Mouse (Mus musculus): Measurements from ENCODE around the gene Polr1a. TPM values are rescaled to one million over a fixed set of nuclear protein-coding genes. Genes with fewer than 3 reads are reported as not detected.

The Polr1a gene
- total RNA-seq (2015) (35.4 and 39.2 TPM in 2 replicates), total RNA-seq (2017) (75.9 and 99.9 TPM in 2 replicates)

DNA sequence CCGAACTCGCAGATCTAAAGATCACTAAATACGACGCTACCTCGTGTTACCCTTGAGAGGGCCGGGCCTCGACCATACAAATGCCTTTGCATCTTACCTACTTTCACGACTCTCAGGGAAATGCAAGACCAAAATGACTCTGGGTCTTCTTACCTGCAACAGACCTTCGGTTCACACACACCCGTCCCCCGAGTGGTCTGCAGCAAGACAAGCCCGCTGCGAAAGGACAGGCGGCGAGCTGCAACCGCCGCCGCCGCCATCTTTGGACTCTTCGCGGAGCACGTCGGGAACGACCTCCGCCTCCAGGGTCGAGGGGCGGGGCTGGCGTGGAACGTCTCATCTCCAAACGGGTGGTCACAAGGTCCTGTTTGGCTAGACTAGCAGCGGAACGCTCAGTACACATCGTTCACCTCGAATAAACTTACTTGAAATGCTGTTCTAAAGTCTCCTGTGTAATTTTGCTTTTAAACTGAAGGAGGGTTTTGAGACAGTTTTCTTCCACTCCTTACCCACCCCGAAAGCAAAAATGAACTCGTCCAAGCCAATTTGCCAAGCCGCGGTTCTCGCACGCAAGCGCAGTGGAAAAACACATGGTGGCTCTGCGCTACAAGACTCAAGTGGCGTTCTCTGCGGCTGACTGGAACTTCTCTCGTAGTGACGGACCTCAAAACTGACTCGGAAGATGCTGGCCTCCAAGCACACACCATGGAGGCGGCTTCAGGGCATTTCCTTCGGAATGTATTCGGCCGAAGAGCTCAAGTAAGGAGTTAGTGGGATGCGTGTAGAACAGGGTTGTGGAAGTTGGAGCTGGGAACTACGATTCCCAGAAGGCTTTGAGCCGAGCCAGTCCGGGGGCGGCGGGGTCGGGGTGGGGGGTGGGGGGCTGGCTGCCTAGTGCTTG lies at the start of gene Polr1a, which contains the start of gene Ptcd3:
TSS of gene Polr1a (plus strand) at position 573 of the 901 bp plus-strand sequence.
TSS of gene Ptcd3 (minus strand) at position 270 of the 901 bp plus-strand sequence.
- ATAC-seq (replicated peaks; ENCODE audit: poor library complexity), result peak; percentile 91

DNA sequence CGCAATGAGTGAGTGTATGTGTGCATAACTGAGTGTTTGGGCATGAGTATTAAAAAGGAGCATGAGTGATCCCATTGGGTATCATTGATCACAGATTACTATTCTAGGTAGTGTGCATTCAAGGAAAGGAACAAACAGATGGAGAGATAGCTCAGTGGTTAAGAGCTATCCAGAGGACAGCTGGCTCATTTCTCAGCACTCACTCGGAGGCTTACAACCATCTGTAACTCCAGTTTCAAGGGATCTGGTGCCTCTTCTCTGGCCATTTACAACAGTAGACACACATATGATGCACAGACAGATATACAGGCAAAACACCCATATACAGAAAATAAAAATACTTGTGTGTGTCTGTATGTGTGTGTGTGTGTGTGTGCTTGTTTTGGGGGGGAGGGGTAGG lies 41.1 kb upstream of the Polr1a start:
- ATAC-seq (replicated peaks; ENCODE audit: poor library complexity), result no peak

DNA sequence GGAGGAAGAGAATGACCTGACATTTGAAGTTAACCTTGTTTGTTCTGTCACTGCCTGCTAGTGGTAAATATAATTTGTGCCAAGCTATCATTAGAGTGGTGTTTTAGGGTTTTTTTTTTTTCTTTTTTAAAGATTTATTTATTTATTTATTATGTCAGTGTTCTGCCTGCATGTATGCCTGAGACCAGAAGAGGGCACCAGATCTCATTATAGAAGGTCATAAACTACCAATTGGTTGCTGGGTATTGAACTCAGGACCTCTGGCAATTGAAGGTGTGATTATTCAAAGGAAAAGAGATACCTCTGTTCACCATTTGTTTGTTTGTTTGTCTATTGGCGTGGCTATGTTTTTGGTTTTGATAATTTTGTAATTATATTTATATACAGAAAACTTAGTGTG lies 40.0 kb upstream of the Polr1a start:
- 0 out of 2 replicates have a peak, but pooled peaks have one; percentile 39 for ATAC-seq (replicated peaks; ENCODE audit: poor library complexity)

DNA sequence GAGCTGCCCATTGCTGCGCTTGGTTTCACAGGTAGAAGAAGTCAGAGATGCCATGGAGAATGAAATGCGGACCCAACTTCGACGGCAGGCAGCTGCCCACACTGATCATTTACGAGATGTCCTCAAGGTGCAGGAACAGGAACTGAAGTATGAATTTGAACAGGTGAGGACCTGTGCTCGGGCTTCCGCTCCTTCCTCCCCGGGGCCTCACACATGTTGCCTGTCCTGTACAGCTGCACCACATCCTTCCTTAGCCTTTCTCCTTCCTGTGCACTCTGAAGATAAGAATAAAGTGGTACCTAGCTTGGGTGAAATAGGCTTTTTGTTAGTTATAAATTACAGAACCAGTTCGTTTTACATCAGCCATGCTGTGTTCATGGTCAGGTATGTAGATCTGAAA lies 37.5 kb upstream of the Polr1a start:
- ATAC-seq (replicated peaks; ENCODE audit: poor library complexity), result no peak

DNA sequence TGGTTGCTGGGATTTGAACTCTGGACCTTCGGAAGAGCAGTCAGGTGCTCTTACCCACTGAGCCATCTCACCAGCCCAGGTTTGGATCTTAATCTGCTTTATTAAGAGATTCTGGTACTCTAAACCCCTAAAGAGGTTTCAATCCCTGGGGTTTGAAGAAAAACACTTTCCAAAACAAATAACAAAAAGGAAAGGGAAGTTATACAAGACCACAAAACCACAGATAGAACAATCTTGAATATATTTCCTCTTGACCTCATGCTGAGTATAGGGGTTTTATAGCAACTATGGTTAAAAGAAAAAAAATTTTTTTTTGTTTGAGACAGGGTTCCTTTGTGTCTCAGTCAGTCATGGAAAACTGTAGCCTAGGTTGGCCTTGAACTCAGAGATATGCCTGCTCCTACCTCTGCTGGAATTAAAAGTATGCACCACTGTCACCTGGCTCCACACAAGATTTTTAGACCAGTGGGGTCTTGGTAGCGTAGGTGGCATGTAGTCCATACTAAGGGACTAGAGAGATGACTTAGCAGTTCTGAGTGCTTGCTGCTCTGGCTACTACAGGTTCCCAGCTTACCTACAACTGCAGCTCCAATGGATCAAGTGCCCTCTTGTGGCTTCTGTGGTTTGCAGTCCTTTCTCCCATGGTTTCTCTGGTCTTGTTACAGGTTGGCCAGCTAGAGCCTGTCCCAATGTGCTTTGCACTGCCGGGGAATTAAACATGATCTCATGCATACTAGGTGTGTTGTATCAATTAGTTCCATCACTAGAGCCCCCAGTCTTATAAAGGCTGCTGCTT lies 30.7 kb upstream of the Polr1a start:
- peak; percentile 24; the same call in 1 of the 2 replicates for ATAC-seq (replicated peaks; ENCODE audit: poor library complexity)

DNA sequence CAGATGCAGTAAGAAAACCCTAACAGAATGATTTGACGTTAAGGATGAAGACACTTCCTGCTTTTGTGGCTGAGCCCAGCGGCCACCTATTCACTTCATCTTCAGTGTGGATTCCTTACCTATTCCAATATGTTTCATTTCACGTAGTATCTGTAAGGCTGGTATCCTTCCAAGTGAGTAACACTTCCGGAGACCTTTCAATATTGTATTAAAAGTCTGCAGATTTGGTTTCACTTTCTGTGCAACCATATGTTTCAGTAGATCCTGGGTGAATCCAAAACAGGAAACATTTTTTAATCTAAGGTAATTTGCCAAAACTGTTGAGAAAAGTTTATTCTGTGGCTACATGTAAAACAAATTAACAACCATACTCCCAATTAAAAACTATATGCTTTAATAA lies 15.6 kb upstream of the Polr1a start:
- ATAC-seq (replicated peaks; ENCODE audit: poor library complexity), result no peak

DNA sequence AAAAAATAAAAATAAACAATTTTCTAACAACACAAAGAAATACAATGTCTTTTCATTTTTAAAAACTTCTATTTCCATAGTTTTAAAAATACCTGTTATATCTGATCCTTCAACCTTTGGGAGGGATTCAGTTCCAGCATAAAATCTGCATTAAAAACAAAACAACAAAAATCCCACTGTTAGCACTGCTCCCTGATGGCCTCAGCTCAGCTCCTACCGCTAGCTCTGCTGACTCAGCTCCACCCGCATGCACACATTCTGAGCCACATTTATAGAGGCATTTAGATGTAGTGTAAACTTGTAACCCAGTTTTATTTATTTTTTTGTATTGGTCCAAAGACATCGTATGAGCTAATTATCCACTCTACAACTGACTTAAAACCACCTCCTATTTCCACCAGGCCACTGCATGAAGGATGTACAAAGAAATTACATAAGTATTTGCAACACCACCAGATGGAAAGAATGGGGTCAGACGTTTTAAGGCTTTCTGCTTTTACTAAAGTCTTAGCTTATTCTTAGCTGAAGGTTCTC lies 1.1 kb upstream of the Polr1a start:
- ATAC-seq (replicated peaks; ENCODE audit: poor library complexity), result no peak

DNA sequence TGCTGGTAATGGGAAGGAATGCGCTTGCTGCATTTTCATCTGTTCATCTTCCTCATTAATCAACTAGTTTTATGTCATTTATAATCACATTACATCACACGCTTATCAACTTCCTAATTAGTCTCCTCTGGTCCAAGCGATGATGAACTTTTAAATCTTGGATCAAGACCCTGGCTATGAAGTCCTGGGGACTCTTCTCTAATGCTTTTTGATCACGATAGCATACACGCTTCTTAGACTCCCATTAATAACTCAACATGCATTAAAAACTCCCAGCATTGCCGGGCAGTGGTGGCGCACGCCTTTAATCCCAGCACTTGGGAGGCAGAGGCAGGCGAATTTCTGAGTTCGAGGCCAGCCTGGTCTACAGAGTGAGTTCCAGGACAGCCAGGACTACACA lies 531 bp downstream of the Polr1a start:
- ATAC-seq (replicated peaks; ENCODE audit: poor library complexity), result no peak

DNA sequence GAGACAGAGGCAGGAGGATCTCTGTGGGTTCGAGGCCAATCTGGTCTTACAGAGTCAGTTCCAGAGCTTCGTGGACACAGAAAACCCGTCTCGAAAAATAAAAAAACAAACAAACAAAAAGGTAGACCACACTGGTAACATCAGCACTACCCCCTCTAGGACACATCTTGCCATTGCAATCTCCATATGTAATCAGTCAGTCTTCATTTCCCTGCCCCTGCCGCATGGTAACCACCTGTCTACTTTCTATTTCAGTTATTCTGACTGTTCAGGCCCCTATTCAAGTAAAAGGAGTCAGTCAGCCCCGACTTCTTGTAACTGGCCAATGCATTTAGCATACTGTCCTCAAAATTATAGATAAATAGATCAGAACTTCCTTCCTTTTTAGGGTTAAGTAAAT lies 987 bp downstream of the Polr1a start:
- peak; percentile 51 for ATAC-seq (replicated peaks; ENCODE audit: poor library complexity)

DNA sequence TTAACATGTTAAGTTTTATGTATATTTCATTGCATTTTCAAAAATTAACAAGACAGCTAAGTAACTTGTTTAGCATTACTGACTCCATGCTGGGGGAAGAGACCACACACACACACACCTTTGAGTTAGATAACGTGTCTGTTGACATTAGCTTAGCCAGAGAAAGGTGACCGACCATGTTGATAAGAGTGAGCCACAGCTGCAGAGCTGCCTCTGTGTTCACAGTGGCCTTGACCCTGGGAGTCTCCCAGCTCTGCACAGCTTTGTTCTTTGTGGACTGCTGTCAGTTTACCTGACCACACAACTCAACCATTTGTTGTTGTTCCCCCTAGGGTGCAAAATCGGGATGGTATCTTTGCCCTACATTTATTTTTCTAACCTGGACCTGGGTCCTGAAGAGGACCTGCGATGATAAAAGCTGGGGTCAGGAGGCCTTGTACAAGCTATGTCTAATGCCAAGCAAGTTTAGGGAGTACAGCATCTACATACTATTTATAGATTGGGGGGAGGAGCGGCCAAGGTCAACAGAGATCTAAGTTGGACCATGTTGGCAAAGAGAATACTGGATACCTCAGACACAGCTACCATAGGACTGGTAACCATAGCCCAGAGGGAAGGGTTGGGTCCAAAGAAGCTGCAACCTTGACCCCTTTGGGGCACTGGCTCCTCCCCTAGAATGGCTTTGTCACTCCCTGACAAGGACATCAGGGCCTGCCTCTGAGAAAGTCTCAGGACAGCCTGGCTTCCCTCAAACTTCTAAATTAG lies 3.0 kb downstream of the Polr1a start:
- ATAC-seq (replicated peaks; ENCODE audit: poor library complexity), result no peak

DNA sequence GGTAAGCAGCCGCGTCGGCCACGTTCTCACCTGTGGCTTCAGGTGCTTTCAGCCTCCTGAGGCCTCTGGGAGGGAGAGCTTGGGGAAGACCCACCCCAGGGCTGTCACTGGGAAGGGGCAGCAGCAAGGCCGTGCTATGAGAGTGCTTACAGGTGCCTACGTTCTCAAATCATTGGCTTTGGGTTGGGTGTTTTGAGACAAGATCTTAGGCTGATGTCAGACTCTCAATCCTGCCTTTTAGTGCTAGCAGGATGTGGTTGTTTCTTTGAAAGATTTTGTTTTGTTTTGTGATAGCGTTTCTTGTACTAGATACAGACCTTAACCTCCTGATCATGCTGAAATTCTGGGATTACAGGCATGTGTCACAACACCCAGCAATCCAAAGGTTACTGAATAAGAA lies 11.9 kb downstream of the Polr1a start:
- no peak for ATAC-seq (replicated peaks; ENCODE audit: poor library complexity)

DNA sequence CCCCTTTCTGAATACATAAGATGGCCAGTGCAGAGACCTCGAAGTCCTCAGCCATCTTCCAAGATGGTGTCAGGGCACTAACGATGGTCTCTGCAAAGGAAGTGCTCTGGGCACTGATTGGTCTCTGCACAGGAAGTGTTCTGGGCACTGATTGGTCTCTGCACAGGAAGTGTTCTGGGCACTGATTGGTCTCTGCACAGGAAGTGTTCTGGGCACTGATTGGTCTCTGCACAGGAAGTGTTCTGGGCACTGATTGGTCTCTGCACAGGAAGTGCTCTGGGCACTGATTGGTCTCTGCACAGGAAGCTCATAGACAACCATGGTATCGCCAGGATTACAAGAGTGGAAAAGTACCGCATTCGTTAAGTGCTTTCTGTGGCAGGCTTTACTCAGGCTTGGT lies 16.4 kb downstream of the Polr1a start:
- peak; percentile 29; the same call in 1 of the 2 replicates for ATAC-seq (replicated peaks; ENCODE audit: poor library complexity)

DNA sequence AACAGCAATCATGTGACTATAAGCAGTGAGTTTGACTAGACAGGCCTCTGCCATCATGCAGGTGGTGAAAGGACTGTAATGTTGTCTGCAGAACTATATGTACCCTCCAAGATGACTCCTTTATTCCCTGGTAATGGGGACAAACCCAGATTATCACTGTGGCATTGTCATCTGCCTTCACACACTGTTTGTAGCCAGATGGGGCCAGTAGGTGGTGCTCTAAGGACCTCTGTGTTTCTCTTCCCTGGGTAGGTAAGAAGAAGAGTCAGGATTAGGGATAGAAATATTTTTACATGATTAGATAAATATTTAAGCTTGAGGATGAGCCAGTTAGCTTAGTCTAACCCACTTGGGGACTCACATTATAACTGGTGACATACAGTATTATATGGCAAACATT lies 19.1 kb downstream of the Polr1a start:
- peak; percentile 61; the same call in 1 of the 2 replicates for ATAC-seq (replicated peaks; ENCODE audit: poor library complexity)

DNA sequence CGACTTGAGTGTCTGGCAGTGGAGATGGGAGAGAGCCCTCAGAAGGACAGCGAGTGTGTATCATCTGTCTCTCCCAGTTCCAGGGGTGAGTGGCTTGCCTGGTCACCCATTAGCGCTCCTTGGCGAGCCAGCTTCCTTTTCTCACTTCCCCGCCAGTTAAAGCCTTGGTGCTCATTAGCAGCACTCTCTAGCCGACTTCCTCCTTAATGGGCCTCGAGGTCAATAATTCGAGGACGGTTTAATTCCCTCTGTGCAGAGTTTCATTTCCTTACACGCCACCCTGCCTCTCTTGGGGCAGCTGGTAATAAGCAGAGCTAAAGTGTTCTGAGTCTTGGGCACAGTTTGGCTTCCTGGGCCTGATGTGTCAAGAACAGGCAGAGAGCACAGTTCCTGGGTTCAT lies 21.2 kb downstream of the Polr1a start:
- ATAC-seq (replicated peaks; ENCODE audit: poor library complexity), result peak; percentile 67

DNA sequence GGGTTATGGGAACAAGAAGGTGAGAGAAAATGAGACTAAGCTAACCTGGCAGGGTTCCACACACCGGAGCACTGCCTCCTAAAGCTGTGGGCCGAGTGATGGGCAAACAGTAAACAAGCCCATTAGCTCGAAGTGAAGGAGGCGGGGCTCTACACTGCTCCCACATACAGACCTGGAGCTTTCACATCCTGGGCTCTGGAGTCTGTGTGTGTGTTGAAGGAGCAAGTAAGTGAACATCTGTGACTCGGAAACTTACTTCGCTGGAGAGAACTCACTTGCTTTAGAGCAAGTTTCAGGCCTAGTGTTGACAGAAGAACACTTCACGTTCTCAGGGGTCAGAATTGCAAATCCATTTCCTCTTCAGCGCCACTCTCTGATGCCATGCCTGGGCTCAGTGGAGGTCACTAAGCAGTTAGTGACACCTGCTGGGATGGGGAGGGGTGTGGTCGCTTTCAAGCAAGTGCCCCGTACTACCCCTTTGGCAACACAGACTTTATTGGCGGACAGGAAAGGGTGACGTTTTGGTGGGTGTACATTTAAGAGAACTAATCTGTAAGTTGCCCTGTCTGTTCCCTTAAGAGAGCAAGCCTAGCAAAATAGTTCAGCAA lies 22.1 kb downstream of the Polr1a start:
- no peak for ATAC-seq (replicated peaks; ENCODE audit: poor library complexity)

DNA sequence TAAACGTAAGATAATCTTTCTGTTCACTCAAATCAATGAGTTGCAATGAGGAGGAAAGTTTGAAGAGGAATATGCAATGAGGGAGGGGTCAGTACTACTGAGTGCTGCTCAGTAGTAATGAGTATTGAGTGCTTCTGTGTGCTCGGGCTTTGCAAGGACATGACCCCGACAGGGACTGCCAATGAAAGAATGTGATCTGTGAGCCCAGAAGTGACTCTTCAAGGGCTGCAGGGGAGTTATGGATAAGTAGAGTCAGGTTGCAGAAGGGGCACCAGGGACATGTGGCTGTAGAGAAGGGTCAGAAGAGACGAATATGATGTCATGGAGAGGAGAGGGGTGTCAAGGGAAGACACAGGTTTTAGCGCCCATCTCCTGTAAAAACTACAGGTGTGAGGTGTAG lies 23.5 kb downstream of the Polr1a start:
- ATAC-seq (replicated peaks; ENCODE audit: poor library complexity), result no peak

DNA sequence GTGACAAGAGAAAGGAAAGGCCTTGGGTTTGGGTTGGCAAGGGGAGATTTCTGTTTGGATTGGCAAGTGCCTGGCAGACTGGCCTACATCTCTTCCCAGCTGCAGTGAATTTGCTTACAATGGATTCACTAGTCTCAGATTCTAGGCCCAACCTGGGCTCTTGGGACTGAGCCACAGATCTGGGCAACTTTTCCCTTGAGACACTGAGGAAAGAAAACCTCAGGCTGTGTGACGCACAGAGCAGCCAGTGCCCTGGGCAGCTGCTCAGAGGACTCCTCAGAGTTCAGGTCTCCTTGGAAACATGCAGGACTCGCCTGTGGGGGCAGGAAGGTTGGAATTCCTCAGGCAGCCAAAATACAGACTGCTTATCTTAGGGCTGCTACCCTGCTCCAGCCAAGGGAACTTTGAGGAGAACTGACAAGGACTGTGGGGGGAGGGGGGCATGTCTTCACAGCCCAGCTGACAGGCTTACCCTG lies 25.3 kb downstream of the Polr1a start:
- ATAC-seq (replicated peaks; ENCODE audit: poor library complexity), result no peak

DNA sequence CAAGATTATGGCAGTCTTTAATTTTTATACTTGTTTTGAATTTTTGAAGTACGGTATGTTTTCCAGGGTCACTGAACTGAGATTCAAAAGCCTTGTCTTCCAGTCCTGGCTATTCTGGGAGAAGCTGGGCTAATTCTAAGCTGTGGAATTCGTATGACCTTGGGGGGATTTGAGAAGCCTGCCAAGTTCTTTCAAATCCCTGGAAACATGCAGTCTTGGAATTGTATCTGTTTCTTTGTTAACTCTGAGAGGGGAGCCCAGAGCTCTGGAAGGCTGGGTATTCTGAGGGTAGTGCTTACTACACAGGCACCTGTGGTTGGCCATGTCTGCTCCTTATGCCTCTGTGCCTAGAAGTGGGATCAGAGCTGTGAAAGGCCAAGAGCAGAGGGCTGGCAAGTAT lies 26.9 kb downstream of the Polr1a start:
- ATAC-seq (replicated peaks; ENCODE audit: poor library complexity), result no peak

DNA sequence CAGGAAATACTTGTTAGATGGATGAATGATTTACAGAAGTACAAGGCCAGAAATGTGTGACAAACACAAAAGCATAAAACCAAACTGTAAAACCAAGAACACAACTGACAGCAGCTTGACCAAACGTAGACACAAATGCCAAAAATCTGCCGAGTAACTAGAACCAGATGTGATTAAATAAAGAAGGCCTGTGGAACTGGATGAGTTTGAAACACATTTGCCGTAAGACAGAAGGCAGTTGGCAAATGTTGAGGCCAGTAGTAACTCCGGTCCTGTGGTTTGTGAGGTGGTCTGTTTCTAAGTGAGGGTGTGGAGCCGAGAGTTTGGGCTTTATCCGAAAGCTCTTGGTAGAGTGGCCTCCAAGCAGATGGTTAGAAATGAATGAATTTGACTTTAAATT lies 32.1 kb downstream of the Polr1a start:
- ATAC-seq (replicated peaks; ENCODE audit: poor library complexity), result no peak

DNA sequence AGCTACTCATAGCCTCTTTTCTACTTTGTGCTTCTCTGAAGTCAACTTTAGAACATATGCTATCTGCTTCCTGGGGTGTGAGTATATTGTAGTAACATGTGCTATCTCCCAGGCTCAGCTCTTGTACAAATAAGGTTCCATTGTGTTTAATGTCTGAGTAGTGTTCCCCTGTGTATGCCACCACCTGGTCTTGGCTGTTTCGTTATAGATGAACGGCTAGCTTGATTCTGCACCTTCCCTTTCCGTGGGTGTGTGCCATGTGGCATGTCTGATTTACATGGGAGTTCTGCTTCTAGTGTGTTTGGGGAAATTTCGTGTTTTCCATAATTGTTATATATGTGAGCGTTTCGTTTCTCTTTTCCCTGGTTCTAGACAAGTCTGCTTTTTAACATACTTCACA lies 36.2 kb downstream of the Polr1a start:
- no peak for ATAC-seq (replicated peaks; ENCODE audit: poor library complexity)

Data from megakaryocyte progenitor cell, adult 5-6 weeks (primary cell).